Mouse (Mus musculus) splenic B cell, adult 2 months (primary cell): ENCODE results near the gene Cks2.

Experiments used
- DNase-seq: peaks from one replicate; pipeline ENCODE4 v3.0.0-alpha.2; 2011; ENCODE audit warnings: low read depth, low spot score
- H3K27me3 ChIP-seq: 2 replicates; pipeline ENCODE4 v1.6.1; 2012; ENCODE audit warnings: mild to moderate bottlenecking, low read length, moderate library complexity, mixed read lengths; ENCODE audit not compliant: control insufficient read depth, poor library complexity, insufficient read depth, severe bottlenecking
- H3K36me3 ChIP-seq: 2 replicates; pipeline ENCODE4 v1.6.1; 2012; ENCODE audit warnings: mild to moderate bottlenecking, low read length, moderate library complexity, mixed read lengths; ENCODE audit not compliant: control insufficient read depth, poor library complexity, insufficient read depth, severe bottlenecking

Cks2 gene

GRCm38 (mm10) chr13:51644829-51645789, at the start of gene Cks2:
Cks2 (plus strand) TSS chr13:51645232.
- Histone ChIP-seq H3K36me3 (no peaks in the 10 kb centered on the region), H3K27me3 (no peaks in the 10 kb centered on the region)
- DNase-seq = peak; percentile 98

GRCm38 (mm10) chr13:51595404-51595803, 49.6 kb upstream of the Cks2 start:
- no peak for DNase-seq
- H3K36me3 ChIP-seq = no peaks in the 10 kb centered on the region
- no peaks in the 10 kb centered on the region; the same call in 1 of the 2 replicates for H3K27me3 ChIP-seq

GRCm38 (mm10) chr13:51598063-51598462, 47.0 kb upstream of the Cks2 start:
- Histone ChIP-seq H3K27me3 (no peaks in the 10 kb centered on the region; the same call in 1 of the 2 replicates), H3K36me3 (no peaks in the 10 kb centered on the region)
- DNase-seq = no peak

- DNase-seq = peak; percentile 10
- Histone ChIP-seq H3K36me3 (no peaks in the 10 kb centered on the region), H3K27me3 (no peaks in the 10 kb centered on the region)
Observed at GRCm38 (mm10) chr13:51600169-51600568, 44.9 kb upstream of the Cks2 start.

- Histone ChIP-seq H3K27me3 (no peaks in the 10 kb centered on the region), H3K36me3 (no peaks in the 10 kb centered on the region)
- no peak for DNase-seq
Observed at GRCm38 (mm10) chr13:51602764-51603163, 42.3 kb upstream of the Cks2 start.

GRCm38 (mm10) chr13:51603221-51603893, 41.7 kb upstream of the Cks2 start:
- no peaks in the 10 kb centered on the region for H3K36me3 ChIP-seq
- DNase-seq = no peak
- H3K27me3 ChIP-seq = no peaks in the 10 kb centered on the region

- Histone ChIP-seq H3K27me3 (no peaks in the 10 kb centered on the region), H3K36me3 (no peaks in the 10 kb centered on the region)
- no peak for DNase-seq
Observed at GRCm38 (mm10) chr13:51603894-51604244, 41.2 kb upstream of the Cks2 start.

GRCm38 (mm10) chr13:51609231-51609630, 35.8 kb upstream of the Cks2 start:
- peak; percentile 22 for DNase-seq
- Histone ChIP-seq H3K27me3 (no peaks in the 10 kb centered on the region), H3K36me3 (no peaks in the 10 kb centered on the region)

GRCm38 (mm10) chr13:51611060-51611459, 34.0 kb upstream of the Cks2 start:
- DNase-seq = no peak
- Histone ChIP-seq H3K27me3 (no peaks in the 10 kb centered on the region), H3K36me3 (no peaks in the 10 kb centered on the region)

- Histone ChIP-seq H3K27me3 (no peaks in the 10 kb centered on the region), H3K36me3 (no peaks in the 10 kb centered on the region)
- no peak for DNase-seq
Observed at GRCm38 (mm10) chr13:51611500-51611899, 33.5 kb upstream of the Cks2 start.

- Histone ChIP-seq H3K27me3 (no peaks in the 10 kb centered on the region; the same call in 1 of the 2 replicates), H3K36me3 (0 out of 2 replicates have a peak, but pooled peaks cover 2% of the 10 kb centered on the region)
- no peak for DNase-seq
Observed at GRCm38 (mm10) chr13:51615815-51616214, 29.2 kb upstream of the Cks2 start.

- DNase-seq = no peak
- no peaks in the 10 kb centered on the region; the same call in 1 of the 2 replicates for H3K27me3 ChIP-seq
- H3K36me3 ChIP-seq = 0 out of 2 replicates have a peak, but pooled peaks cover 2% of the 10 kb centered on the region
Observed at GRCm38 (mm10) chr13:51616417-51617044, 28.5 kb upstream of the Cks2 start.

- 0 out of 2 replicates have a peak, but pooled peaks cover 2% of the 10 kb centered on the region for H3K36me3 ChIP-seq
- H3K27me3 ChIP-seq = no peaks in the 10 kb centered on the region; the same call in 1 of the 2 replicates
- no peak for DNase-seq
Observed at GRCm38 (mm10) chr13:51617306-51617705, 27.7 kb upstream of the Cks2 start.

GRCm38 (mm10) chr13:51617861-51618260, 27.2 kb upstream of the Cks2 start:
- Histone ChIP-seq H3K36me3 (0 out of 2 replicates have a peak, but pooled peaks cover 2% of the 10 kb centered on the region), H3K27me3 (no peaks in the 10 kb centered on the region; the same call in 1 of the 2 replicates)
- DNase-seq = peak; percentile 69
